Mouse (Mus musculus) myocyte (in vitro differentiated cells): Measurements from ENCODE around the gene Qrich2. TPM values are rescaled to one million over a fixed set of nuclear protein-coding genes. Genes with fewer than 3 reads are reported as not detected.

Source experiments
- H3K27me3 ChIP-seq: one replicate; pipeline ENCODE4 v1.6.1; 2011; ENCODE audit not compliant: control insufficient read depth, insufficient read depth, insufficient read length
- H3K36me3 ChIP-seq: one replicate; pipeline ENCODE4 v1.6.1; 2011; ENCODE audit not compliant: control insufficient read depth, insufficient read depth
- H3K4me2 ChIP-seq: one replicate; pipeline ENCODE4 v1.6.1; 2011; ENCODE audit warnings: low read depth, control low read depth
- H3K4me3 ChIP-seq: one replicate; pipeline ENCODE4 v1.5.1; 2011; ENCODE audit warnings: mild to moderate bottlenecking, control low read depth, moderate library complexity
- H3K79me2 ChIP-seq: one replicate; pipeline ENCODE4 v1.6.1; 2011; ENCODE audit not compliant: control insufficient read depth, insufficient read depth
- H3ac ChIP-seq: one replicate; pipeline ENCODE4 v1.6.1; 2011; ENCODE audit not compliant: control insufficient read depth, insufficient read length
- CEBPB ChIP-seq: IDR thresholded peaks from 2 replicates; pipeline ENCODE4 v1.6.1; 2011; ENCODE audit warnings: mild to moderate bottlenecking, moderate library complexity; ENCODE audit not compliant: poor library complexity, insufficient read depth, severe bottlenecking
- E2F4 ChIP-seq: IDR thresholded peaks from one replicate; pipeline ENCODE4 v1.6.1; 2011; ENCODE audit warnings: mild to moderate bottlenecking, control low read depth, moderate library complexity; ENCODE audit not compliant: insufficient read depth
- MAX ChIP-seq: IDR thresholded peaks from one replicate; pipeline ENCODE4 v1.6.1; 2011; ENCODE audit warnings: low read depth, mild to moderate bottlenecking, control low read depth
- MYOD1 ChIP-seq, 3 experiments: IDR thresholded peaks; one replicate each; pipeline ENCODE4 v1.6.1; 2011; ENCODE audit warnings: control low read depth in 2 of 3, low read depth in 2 of 3, mild to moderate bottlenecking in 2 of 3, moderate library complexity in 1 of 3; ENCODE audit not compliant: insufficient read length in 2 of 3, control insufficient read depth in 1 of 3
- MYOG ChIP-seq, 3 experiments: IDR thresholded peaks; one replicate each; pipeline ENCODE4 v1.6.1; 2011; ENCODE audit warnings: control low read depth in 2 of 3, low read depth in 2 of 3, mild to moderate bottlenecking in 2 of 3; ENCODE audit not compliant: insufficient read length in 2 of 3, control insufficient read depth in 1 of 3, insufficient read depth in 1 of 3
- POLR2A ChIP-seq: IDR thresholded peaks from one replicate; pipeline ENCODE4 v1.6.1; 2011; ENCODE audit warnings: low read depth, mild to moderate bottlenecking, control low read depth, moderate library complexity; ENCODE audit not compliant: insufficient read length
- POLR2AphosphoS2 ChIP-seq: IDR thresholded peaks from one replicate; pipeline ENCODE4 v1.6.1; 2011; ENCODE audit warnings: low read depth, control low read depth; ENCODE audit not compliant: insufficient read length
- REST ChIP-seq: IDR thresholded peaks from one replicate; pipeline ENCODE4 v1.6.1; 2011; ENCODE audit warnings: mild to moderate bottlenecking, control low read depth, moderate library complexity; ENCODE audit not compliant: insufficient read depth, insufficient read length
- SRF ChIP-seq: IDR thresholded peaks from one replicate; pipeline ENCODE4 v1.6.1; 2011; ENCODE audit warnings: low read depth; ENCODE audit not compliant: control insufficient read depth, insufficient read length
- TCF12 ChIP-seq: IDR thresholded peaks from one replicate; pipeline ENCODE4 v1.6.1; 2011; ENCODE audit warnings: mild to moderate bottlenecking, control low read depth; ENCODE audit not compliant: poor library complexity, insufficient read depth, severe bottlenecking
- TCF3 ChIP-seq: IDR thresholded peaks from one replicate; pipeline ENCODE4 v1.6.1; 2011; ENCODE audit warnings: low read depth, control low read depth; ENCODE audit not compliant: insufficient read length
- USF1 ChIP-seq: IDR thresholded peaks from one replicate; pipeline ENCODE4 v1.6.1; 2011; ENCODE audit warnings: low read depth, mild to moderate bottlenecking, control low read depth, moderate library complexity
- polyA plus RNA-seq: library from polyadenylated mRNA; unstranded; fragments of >200 nt; fragmentation: generic; extraction: Trizol; gene quantifications from one replicate; pipeline ENCODE4 v1.2.1, GENCODE M21; 2012; ENCODE audit warnings: missing spikeins

Gene Qrich2
- polyA plus RNA-seq, 1 experiment = not detected

DNA sequence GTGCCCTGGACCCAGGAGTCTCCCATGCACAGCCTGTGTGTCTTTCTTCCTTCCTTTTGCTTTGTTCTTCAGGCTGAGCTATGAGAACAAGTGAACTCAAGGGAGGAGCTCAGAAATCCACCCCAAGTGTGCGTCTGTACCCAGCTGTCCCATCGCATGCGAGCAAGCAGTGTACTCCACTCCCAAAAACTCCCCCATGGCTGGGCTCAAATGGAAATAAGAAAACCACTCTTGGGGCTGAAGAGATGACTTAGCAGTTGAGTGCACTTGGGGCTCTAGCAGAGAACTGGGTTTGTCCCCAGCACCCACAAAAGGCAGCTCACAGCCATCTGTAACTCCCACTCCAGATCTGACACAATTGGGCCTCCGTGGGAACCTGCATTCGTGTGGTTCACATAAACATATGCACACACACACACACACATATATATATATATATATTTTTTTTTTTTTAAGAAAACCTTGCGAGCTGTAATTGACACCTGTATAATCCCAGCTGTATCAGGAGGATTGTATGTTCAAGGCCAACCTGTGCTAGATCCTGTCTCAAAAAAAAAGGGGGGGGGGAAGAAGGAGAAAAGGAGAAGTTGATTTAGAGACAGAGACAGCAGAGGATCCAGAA is 47.1 kb downstream of the Qrich2 start:
- TF ChIP-seq TCF12 (no peak), MYOG (IDR thresholded peaks at IDR 0.05; ENCODE audit: control insufficient read depth in 1 of 3, insufficient read depth in 1 of 3, insufficient read length in 2 of 3, low read depth in 2 of 3) (no peak), REST (no peak), POLR2AphosphoS2 (no peak), E2F4 (no peak), CEBPB (no peak), POLR2A (no peak), MYOD1 (IDR thresholded peaks at IDR 0.05; ENCODE audit: control insufficient read depth in 1 of 3, insufficient read length in 2 of 3, low read depth in 2 of 3) (no peak), SRF (no peak), MAX (no peak), USF1 (no peak)
- no peaks in the 10 kb centered on the region for H3K36me3 ChIP-seq
- H3K4me3 ChIP-seq = no peak overlapping the region
- no peaks in the 10 kb centered on the region for H3K27me3 ChIP-seq
- peak overlapping the region; percentile 28 for H3K4me2 ChIP-seq
- H3ac ChIP-seq = no peak overlapping the region
- no peaks in the 10 kb centered on the region for H3K79me2 ChIP-seq

DNA sequence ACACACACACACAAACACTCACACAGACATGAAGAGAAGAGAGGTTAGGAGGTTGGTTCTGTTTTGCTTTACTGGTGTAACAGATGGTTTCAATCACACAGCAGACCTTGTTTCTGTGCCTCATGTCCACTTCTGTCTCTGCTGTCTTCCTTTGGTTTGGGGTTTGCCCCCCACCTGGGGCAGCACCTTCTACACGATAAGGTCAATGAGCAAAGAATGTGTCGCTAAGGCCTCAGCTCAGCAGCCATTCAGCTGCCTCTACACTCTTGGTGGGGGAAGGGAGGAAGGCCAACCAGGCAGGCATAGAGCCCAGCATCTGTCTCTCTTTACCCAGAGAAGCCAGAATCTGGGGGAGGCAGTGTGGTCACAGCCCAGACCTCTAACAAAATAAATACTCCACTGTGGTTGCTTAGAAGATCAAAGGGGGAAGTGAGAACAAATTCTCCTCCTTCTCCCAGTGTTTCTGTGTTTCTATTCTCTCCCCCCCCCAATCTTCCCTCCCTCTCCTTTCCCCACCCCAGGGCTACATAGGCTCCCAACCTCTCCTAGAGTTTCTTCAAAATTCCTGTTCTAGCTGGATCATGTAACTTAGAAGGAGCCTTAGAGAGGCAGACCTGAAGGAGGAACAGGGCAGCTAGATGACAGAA is 47.7 kb downstream of the Qrich2 start:
- Histone ChIP-seq H3K27me3 (no peaks in the 10 kb centered on the region), H3K4me2 (peak overlapping the region; percentile 28)
- no peak for TF ChIP-seq TCF12
- TF ChIP-seq MYOD1 (IDR thresholded peaks at IDR 0.05; ENCODE audit: control insufficient read depth in 1 of 3, insufficient read length in 2 of 3, low read depth in 2 of 3) = peak in 2 of 3 experiments; percentile 2 to 70

DNA sequence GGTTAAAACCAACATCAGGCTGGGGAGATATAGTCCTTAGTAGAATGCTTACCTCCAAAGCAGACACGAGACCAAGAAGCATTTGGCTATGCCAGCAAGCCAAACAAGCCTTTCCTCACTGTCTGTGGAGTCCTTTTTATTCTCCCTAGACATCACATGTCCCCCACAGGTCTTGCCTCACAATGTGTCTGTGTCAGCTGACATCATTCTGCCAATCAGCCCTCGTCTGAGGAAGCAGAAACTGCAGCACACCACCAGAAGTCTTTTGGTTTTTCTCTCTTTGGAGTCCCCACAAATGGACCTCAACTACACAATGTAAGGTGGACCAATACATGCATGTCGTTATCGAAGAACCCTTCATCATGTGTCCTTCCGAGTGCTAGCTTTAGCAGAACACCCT is 49.0 kb downstream of the Qrich2 start:
- H3K79me2 ChIP-seq = peaks cover 2% of the 10 kb centered on the region
- no peak overlapping the region for H3K4me2 ChIP-seq
- H3ac ChIP-seq = no peak overlapping the region
- TF ChIP-seq USF1 = no peak
- TF ChIP-seq MYOD1 (IDR thresholded peaks at IDR 0.05; ENCODE audit: control insufficient read depth in 1 of 3, insufficient read length in 2 of 3, low read depth in 2 of 3) = no peak
- TF ChIP-seq E2F4 = no peak
- no peak for TF ChIP-seq CEBPB
- TF ChIP-seq POLR2A = no peak
- TF ChIP-seq TCF3 = no peak
- TF ChIP-seq SRF = no peak
- TF ChIP-seq POLR2AphosphoS2 = no peak
- no peak for TF ChIP-seq TCF12
- no peak for TF ChIP-seq MYOG (IDR thresholded peaks at IDR 0.05; ENCODE audit: control insufficient read depth in 1 of 3, insufficient read depth in 1 of 3, insufficient read length in 2 of 3, low read depth in 2 of 3)
- TF ChIP-seq MAX = no peak
- no peak for TF ChIP-seq REST
- H3K4me3 ChIP-seq = no peak overlapping the region
- H3K27me3 ChIP-seq = no peaks in the 10 kb centered on the region
- no peaks in the 10 kb centered on the region for H3K36me3 ChIP-seq

More for the DNA sequence above, 47.7 kb downstream of the Qrich2 start:
- H3K4me3 ChIP-seq = no peak overlapping the region
- no peak overlapping the region for H3ac ChIP-seq
- no peaks in the 10 kb centered on the region for H3K36me3 ChIP-seq
- no peaks in the 10 kb centered on the region for H3K79me2 ChIP-seq

DNA sequence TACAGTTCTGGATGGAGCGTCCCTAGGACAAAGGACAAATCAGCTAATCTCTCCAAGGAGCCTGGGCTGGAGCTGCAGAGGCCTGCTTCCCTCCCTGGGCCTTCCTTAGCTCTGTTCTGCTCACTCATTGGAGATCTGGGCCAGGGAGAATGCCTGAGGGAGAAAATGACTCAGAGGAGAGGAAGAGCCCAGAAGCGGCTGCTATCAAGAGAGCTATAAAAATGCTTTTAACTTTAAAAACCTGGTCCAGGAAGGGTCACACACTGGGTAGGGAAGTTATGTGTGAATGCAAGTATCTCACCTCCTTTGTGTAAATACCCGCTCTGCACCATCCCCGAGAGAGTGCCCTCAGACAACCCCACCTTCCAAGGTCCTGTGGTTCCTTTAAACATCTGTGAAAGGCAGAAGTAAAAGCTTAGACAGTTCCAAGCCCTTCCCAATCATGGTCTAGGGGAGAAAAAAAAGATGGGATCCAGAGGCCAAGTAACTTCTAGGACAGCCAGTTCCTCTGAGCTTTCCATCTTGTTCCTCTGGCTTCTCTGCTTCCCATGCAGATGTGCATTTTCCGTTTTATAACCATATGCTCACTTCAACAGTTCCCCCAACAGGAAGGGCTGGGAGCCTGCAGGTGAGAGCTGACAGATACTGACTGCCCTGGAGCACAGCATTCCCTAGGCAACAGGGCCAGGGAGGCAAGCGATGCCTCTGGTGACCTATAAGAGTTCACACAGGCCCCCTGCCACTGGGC is 49.7 kb downstream of the Qrich2 start:
- no peaks in the 10 kb centered on the region for H3K36me3 ChIP-seq
- peak overlapping the region; percentile 30 for H3K4me2 ChIP-seq
- TF ChIP-seq MAX (no peak), REST (no peak), POLR2AphosphoS2 (no peak), CEBPB (no peak), SRF (no peak), MYOD1 (IDR thresholded peaks at IDR 0.05; ENCODE audit: control insufficient read depth in 1 of 3, insufficient read length in 2 of 3, low read depth in 2 of 3) (no peak), USF1 (no peak), E2F4 (no peak), POLR2A (no peak), TCF12 (no peak), TCF3 (no peak), MYOG (IDR thresholded peaks at IDR 0.05; ENCODE audit: control insufficient read depth in 1 of 3, insufficient read depth in 1 of 3, insufficient read length in 2 of 3, low read depth in 2 of 3) (no peak)
- no peak overlapping the region for H3K4me3 ChIP-seq
- peaks cover 8% of the 10 kb centered on the region for H3K79me2 ChIP-seq
- H3ac ChIP-seq = no peak overlapping the region
- no peaks in the 10 kb centered on the region for H3K27me3 ChIP-seq
